Mouse (Mus musculus): ENCODE measurements around the gene Wdr48.

The Wdr48 gene

GRCm38 (mm10) chr9:119969811-119970210 is 75.1 kb downstream of the Wdr48 start:
- DNase-seq (ENCODE audit: low read depth, low spot score): no peak

DNA sequence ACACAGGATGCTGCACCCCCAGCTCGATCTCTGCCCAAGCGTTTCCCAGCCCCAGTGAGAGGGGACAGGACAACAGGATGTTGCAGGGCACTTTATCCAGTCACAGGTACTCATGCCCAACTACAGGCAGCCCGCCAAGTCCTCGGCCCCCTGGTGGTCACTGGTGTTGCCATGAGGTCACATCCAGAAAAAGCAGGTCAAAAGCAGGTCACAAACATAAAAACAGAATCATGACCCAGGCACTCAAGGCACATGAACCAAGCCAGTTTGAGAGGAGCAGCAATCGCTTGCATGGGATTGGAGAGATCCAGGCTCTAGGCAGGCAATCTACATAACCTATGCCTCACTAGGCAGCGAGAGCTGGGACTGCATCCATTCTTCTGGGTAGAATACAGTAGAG is 75.5 kb downstream of the Wdr48 start:
- peak; percentile 56 for DNase-seq (ENCODE audit: low read depth, low spot score)

GRCm38 (mm10) chr9:119970763-119971656 is 76.3 kb downstream of the Wdr48 start:
- no peak for DNase-seq (ENCODE audit: low read depth, low spot score)

GRCm38 (mm10) chr9:119972166-119972565 is 77.5 kb downstream of the Wdr48 start:
- DNase-seq (ENCODE audit: low read depth, low spot score): no peak

DNA sequence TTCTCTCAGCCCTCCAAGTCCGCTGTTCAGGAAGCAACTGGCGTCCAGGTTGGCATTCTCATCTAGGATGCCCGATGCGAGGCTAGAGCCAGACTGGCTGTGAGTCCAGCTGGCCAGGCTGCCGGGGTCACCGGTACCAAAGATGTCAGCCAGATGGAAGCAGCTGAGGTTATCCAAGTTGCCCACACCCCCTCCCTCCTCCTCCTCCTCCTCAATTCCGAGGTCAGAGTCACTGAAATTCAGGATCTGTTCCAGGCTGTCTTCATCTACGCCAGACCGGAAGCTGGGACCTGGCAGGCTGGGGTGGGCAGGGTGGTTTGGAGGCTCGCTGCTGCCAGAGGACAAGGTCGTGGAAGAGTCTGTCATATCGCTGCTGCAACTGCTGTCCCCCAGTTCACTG is 77.9 kb downstream of the Wdr48 start:
- no peak for DNase-seq (ENCODE audit: low read depth, low spot score)

- no peak for DNase-seq (ENCODE audit: low read depth, low spot score)
Measured at GRCm38 (mm10) chr9:119973281-119973680, 78.6 kb downstream of the Wdr48 start.

DNA sequence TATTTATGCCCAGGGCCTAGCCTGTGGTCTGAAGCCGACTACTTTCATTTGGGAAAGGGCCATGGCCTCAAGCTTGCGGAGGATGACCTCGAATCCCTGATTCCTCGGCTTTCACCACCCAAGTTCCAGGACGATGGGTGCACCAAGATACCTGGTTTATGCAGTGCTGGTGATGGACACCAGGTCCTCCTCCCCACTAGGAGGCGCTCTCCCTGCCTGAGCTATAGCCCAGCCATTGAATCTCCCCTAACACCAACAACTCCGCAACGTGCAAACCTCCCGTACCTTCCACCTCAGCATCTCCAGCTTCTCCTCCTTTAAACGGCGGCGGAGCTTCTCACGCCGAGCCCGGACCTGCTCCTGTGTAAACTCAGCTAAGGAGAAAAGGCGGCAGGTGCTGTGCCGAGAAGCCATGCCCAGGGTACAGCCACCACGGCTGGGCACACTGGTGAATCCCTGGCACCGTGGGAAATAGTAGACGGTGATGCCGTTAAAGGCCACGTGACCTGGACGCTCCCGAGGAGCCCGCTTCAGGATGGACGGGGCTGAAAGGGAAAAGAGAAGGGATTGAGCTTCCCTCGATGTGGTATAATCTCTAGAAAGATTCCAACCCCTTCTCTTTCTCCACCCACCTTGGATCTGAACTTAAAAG is 79.3 kb downstream of the Wdr48 start:
- peak; percentile 69 for DNase-seq (ENCODE audit: low read depth, low spot score)

DNA sequence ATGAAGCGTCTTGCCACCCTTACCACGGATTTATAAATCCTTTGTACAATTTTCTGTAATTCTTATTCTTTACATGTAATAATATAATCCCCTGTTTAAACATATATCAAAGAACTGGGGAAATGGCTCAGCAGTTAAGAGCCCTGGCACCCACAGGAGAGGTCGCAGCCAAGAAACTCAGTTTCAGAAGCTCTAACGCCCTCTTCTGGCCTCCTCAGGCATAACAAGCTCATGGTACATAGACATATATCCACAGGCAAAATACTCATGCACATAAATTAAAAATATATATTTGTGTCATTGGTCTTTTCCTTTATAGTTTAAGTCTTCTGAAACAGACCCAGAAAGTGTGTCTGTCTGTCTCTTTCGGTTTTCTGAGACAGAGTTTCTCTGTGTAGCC is 79.9 kb downstream of the Wdr48 start:
- DNase-seq (ENCODE audit: low read depth, low spot score): peak; percentile 37

- no peak for DNase-seq (ENCODE audit: low read depth, low spot score)
Measured at GRCm38 (mm10) chr9:119975286-119975685, 80.6 kb downstream of the Wdr48 start.

All from A20 (cell line).